Mouse (Mus musculus) stomach, embryonic 15.5 days (tissue): Measurements from ENCODE around the gene Wnk4. TPM values are rescaled to one million over a fixed set of nuclear protein-coding genes. Genes with fewer than 3 reads are reported as not detected.

Source experiments
- ATAC-seq: fragments of 200-750 bp; cut with Nextera tagmentation; 2 replicates; pipeline ENCODE4 v1.8.0; 2017; ENCODE audit warnings: low read depth, moderate number of reproducible peaks, moderate TSS enrichment; ENCODE audit not compliant: insufficient read depth, low FRiP score
- H3K27ac ChIP-seq: fragments of 300-500 bp; sonication (generic); 2 replicates; pipeline ENCODE4 v1.5.1; 2015; ENCODE audit warnings: mild to moderate bottlenecking, inconsistent platforms
- H3K27me3 ChIP-seq: fragments of 300-500 bp; sonication (generic); replicated peaks from 2 replicates; pipeline ENCODE4 v1.6.1; 2015; ENCODE audit warnings: inconsistent platforms
- H3K36me3 ChIP-seq: fragments of 300-500 bp; sonication (generic); 2 replicates; pipeline ENCODE4 v1.6.1; 2015; ENCODE audit warnings: inconsistent platforms
- H3K4me1 ChIP-seq: fragments of 300-500 bp; sonication (generic); 2 replicates; pipeline ENCODE4 v1.6.1; 2015; ENCODE audit warnings: inconsistent platforms
- H3K4me2 ChIP-seq: fragments of 300-500 bp; sonication (generic); 2 replicates; pipeline ENCODE4 v1.6.1; 2015; ENCODE audit warnings: mild to moderate bottlenecking, inconsistent platforms
- H3K4me3 ChIP-seq: fragments of 300-500 bp; sonication (generic); replicated peaks from 2 replicates; pipeline ENCODE4 v1.5.1; 2015; ENCODE audit warnings: inconsistent platforms
- H3K9ac ChIP-seq: fragments of 300-500 bp; sonication (generic); 2 replicates; pipeline ENCODE4 v1.6.1; 2015; ENCODE audit warnings: inconsistent platforms
- H3K9me3 ChIP-seq: fragments of 300-500 bp; sonication (generic); 2 replicates; pipeline ENCODE4 v1.6.1; 2016; ENCODE audit warnings: inconsistent platforms
- WGBS: fragments of 180-500 bp; shearing (Covaris S2); methylation state at CpG from one replicate; pipeline ENCODE4 v1.1.7; 2015; 5-methylcytosine and 5-hydroxymethylcytosine counted together
- polyA plus RNA-seq: library from polyadenylated mRNA; unstranded; fragments of >200 nt; fragmentation: Nextera tagmentation; extraction: Ambion mirVana; gene quantifications from 2 replicates; pipeline ENCODE4 v1.2.1, GENCODE M21; 2015

The Wnk4 gene
- polyA plus RNA-seq: 17.9 and 19.8 TPM in 2 replicates

DNA sequence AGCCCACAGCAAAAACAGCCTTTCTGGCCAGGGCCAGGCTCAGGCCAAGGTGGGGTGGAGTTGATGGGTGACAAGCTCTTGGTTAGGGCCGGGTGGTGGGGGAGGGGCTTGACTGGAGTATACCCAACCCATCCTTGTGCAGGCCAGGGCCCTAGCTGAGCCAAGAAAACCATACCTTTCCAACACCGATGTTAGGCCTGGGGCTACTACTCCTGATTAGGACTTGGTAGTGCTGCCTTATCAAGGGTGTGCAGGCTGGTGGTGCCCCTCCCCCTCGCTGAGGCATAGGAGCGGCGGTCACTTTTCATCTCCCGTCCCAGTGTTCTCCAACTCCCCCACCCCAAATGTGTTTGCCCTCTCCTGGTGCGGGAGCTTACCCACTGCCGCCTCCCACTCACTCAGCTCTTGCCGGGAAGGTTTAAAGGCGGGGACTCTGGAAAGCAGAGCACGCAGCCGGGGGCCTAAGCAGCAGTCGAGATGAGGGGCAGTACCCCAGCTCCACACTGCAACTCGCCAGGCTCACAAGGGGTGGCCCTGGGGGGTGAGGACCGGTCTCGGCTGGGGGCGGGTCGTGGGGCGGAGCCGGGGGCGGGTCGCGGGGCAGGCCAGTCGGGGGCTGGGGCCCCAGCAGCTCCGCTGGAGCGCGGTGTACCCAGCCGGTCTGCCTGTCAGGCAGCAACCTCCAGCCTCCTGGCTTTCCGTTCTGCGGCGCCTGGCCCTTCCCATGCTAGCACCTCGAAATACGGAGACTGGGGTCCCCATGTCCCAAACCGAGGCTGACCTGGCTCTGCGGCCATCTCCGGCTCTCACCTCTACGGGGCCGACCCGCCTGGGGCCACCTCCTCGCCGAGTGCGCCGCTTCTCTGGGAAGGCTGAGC is at the start of gene Wnk4:
Gene Wnk4, plus strand, starts transcription at position 620 of the 878 bp plus-strand sequence.
- 1% methylated on average over 43 of the region's 43 CpGs for WGBS
- H3K36me3 ChIP-seq: peaks cover 15% of the 10 kb centered on the region
- H3K27me3 ChIP-seq: peaks cover 24% of the 10 kb centered on the region
- peak within 1 kb of the TSS; percentile 82 for H3K9ac ChIP-seq
- peak within 1 kb of the TSS; percentile 92 for H3K27ac ChIP-seq
- peak; percentile 85 for ATAC-seq
- H3K9me3 ChIP-seq: no peaks in the 10 kb centered on the region
- H3K4me3 ChIP-seq: peak within 1 kb of the TSS; percentile 61
- peaks cover 52% of the 10 kb centered on the region for H3K4me1 ChIP-seq
- H3K4me2 ChIP-seq: peak within 1 kb of the TSS; percentile 94

DNA sequence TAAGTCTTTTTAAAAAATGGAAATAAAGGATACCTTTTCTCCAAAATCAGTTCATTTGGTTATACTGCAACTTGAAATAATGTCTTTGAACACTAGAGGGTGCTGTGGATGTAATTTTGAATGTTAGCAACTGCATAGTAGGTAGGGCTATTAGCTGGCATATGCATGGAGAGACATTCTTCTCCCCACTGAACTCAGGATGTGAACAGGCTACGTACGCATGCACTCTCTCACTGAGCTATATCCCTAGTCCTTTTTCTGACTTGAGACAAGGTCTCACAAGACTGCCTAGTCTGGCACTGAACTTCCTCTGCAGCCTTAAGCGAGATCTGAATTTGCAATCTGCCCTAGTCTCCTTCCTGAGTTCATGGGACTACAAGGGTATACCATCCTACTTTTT is 48.4 kb upstream of the Wnk4 start:
- no peaks in the 10 kb centered on the region for H3K4me1 ChIP-seq
- peak; percentile 75; the same call in 1 of the 2 replicates for ATAC-seq
- H3K9me3 ChIP-seq: no peaks in the 10 kb centered on the region
- no peak overlapping the region; the same call in 1 of the 2 replicates for H3K27ac ChIP-seq
- WGBS: 35% methylated on average over 3 of the region's 3 CpGs
- H3K4me3 ChIP-seq: no peak overlapping the region
- peaks cover 34% of the 10 kb centered on the region for H3K36me3 ChIP-seq
- no peaks in the 10 kb centered on the region for H3K27me3 ChIP-seq
- no peak overlapping the region for H3K4me2 ChIP-seq
- no peak overlapping the region for H3K9ac ChIP-seq

DNA sequence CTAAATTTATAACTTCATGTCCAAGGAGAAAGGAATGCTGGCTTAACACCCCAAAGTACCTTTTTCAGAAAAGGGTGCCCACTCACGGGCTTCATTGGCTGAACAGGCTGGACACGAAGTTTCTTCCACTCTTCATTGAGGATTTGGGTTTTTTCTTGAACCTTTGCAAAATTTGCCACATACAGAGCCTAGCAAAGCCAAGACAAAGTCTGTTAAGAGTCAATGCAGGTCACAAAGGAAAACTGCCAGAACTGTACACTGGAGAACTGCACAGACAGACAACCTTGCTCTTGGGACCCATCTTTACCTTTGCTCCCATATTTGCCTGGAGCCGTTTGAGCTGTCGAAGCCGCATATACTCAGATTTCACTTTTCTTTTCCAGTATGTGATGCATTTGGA is 43.4 kb upstream of the Wnk4 start:
- no peak for ATAC-seq
- H3K36me3 ChIP-seq: peaks cover 18% of the 10 kb centered on the region; the same call in 1 of the 2 replicates
- H3K9me3 ChIP-seq: no peaks in the 10 kb centered on the region
- H3K27me3 ChIP-seq: no peaks in the 10 kb centered on the region
- no peaks in the 10 kb centered on the region for H3K4me1 ChIP-seq
- no peak overlapping the region for H3K27ac ChIP-seq
- no peak overlapping the region for H3K4me2 ChIP-seq
- no peak overlapping the region for H3K4me3 ChIP-seq
- H3K9ac ChIP-seq: no peak overlapping the region
- 90% methylated on average over 5 of the region's 5 CpGs for WGBS

DNA sequence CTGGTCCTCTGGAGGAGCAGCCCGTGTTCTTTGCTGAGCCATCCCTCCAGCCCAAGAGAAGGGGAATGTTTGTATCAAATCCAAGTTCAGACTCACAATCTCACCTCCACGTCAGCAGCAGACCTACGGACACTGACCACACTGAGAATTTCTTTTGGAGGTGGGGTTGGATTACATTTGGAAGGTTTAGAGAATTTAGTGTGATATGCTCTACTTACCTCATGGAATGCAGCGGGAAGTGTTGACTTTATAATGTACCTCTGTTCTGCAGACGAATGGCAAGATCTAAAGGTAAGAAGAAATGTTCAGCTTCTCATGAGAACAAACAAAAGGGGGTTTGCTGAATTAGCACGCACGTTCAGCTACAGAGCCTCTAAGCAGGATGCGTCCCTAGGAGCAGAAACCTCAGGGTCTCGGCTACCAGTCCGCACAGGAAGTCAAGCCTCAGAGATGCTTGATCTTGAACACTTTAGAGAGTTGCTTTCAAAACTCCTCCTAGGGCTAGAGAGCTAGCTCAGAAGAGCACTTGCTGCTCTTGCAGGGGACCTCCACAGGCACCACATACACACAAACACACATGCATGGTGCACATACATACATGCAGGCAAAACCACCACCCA is 41.8 kb upstream of the Wnk4 start:
- Histone ChIP-seq H3K9ac (no peak overlapping the region), H3K4me1 (no peaks in the 10 kb centered on the region), H3K36me3 (peaks cover 12% of the 10 kb centered on the region; the same call in 1 of the 2 replicates), H3K4me2 (no peak overlapping the region), H3K27me3 (no peaks in the 10 kb centered on the region), H3K9me3 (no peaks in the 10 kb centered on the region), H3K27ac (no peak overlapping the region), H3K4me3 (no peak overlapping the region)
- no peak for ATAC-seq
- WGBS: 80% methylated on average over 10 of the region's 10 CpGs

DNA sequence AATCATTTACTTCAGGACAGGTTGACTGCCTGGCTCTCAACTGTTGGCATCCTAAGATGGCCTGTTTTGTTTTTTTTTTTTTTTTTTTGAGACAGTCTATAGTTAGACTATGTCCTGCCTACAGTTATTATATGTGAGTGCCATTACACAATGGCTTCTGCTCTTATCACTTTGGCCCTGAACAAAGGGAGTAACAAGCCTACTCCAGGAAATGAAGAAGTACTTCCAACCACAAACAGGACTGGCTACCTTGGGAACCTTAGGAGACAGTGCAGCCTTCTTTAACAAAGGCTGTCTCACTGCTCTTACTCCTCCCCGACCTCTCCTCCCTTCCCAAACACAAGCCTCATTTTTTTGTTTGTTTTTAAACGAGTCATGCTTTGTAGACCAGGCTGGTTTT is 39.5 kb upstream of the Wnk4 start:
- H3K4me3 ChIP-seq: no peak overlapping the region
- H3K27me3 ChIP-seq: no peaks in the 10 kb centered on the region
- ATAC-seq: no peak
- WGBS: 26% methylated on average over 2 of the region's 2 CpGs
- H3K9me3 ChIP-seq: no peaks in the 10 kb centered on the region
- H3K4me2 ChIP-seq: no peak overlapping the region
- H3K4me1 ChIP-seq: 0 out of 2 replicates have a peak, but pooled peaks cover 5% of the 10 kb centered on the region
- H3K27ac ChIP-seq: 0 out of 2 replicates have a peak overlapping the region, but pooled peaks have one; percentile 3
- no peak overlapping the region for H3K9ac ChIP-seq
- H3K36me3 ChIP-seq: peaks cover 7% of the 10 kb centered on the region; the same call in 1 of the 2 replicates

DNA sequence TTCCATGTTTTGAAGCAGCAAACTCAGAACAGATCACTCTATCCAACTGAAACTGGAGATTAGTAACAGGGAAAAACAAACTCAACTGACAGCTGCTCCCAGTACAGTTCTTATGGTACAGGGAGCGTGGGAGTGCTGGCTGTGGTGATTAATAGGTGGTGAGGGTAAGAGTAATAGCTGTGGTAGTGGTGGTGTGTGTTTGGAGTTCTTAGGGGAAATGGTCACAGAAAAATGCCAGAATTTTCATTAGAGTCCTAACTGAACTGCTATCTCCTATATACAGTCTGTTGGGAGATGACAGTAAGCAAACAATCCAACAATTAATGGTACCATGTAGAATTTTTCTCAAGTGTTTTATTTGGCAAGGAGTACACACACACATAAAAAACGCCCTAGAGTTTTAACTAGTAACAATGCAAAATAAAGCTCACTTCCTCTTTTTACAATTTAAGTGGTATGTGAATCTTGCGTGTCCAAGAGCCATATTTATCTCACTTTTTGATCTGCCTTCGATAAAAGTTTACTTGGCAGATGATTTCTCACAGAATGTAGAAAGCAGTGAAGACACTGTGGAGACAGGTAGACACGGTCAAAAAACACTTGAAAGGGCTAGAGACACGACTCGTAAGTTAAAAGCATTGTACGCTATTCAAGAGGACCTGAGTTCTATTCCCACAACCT is 38.9 kb upstream of the Wnk4 start:
- Histone ChIP-seq H3K9me3 (no peaks in the 10 kb centered on the region), H3K4me3 (no peak overlapping the region), H3K4me1 (0 out of 2 replicates have a peak, but pooled peaks cover 5% of the 10 kb centered on the region), H3K9ac (no peak overlapping the region), H3K27ac (0 out of 2 replicates have a peak overlapping the region, but pooled peaks have one; percentile 3), H3K27me3 (no peaks in the 10 kb centered on the region), H3K4me2 (no peak overlapping the region), H3K36me3 (peaks cover 6% of the 10 kb centered on the region; the same call in 1 of the 2 replicates)
- WGBS: 67% methylated on average over 8 of the region's 8 CpGs
- no peak for ATAC-seq

DNA sequence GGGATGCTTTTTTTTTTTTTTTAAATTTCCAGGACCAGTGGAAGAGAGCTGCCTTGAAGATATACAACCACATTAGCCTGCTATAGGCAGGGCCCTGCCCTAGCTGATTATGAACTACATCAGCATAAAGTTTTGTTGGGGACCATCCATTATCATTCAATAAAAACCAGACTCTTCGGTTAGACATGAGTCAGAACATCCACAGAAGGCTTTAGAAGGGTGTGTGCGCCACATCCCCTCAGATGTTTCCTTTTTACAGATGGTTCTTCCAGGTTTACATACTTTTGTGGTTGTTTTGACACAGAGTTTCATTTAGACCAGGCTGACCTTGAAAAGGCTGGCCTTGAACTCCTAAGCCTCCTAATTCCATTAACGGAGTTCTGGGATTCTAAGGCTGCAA is 36.0 kb upstream of the Wnk4 start:
- Histone ChIP-seq H3K4me3 (no peak overlapping the region), H3K4me2 (no peak overlapping the region), H3K36me3 (no peaks in the 10 kb centered on the region), H3K9me3 (no peaks in the 10 kb centered on the region), H3K27ac (no peak overlapping the region), H3K4me1 (0 out of 2 replicates have a peak, but pooled peaks cover 8% of the 10 kb centered on the region), H3K9ac (no peak overlapping the region), H3K27me3 (no peaks in the 10 kb centered on the region)
- whole genome bisulfite sequencing: 77% methylated on average over 3 of the region's 3 CpGs
- no peak for ATAC-seq

DNA sequence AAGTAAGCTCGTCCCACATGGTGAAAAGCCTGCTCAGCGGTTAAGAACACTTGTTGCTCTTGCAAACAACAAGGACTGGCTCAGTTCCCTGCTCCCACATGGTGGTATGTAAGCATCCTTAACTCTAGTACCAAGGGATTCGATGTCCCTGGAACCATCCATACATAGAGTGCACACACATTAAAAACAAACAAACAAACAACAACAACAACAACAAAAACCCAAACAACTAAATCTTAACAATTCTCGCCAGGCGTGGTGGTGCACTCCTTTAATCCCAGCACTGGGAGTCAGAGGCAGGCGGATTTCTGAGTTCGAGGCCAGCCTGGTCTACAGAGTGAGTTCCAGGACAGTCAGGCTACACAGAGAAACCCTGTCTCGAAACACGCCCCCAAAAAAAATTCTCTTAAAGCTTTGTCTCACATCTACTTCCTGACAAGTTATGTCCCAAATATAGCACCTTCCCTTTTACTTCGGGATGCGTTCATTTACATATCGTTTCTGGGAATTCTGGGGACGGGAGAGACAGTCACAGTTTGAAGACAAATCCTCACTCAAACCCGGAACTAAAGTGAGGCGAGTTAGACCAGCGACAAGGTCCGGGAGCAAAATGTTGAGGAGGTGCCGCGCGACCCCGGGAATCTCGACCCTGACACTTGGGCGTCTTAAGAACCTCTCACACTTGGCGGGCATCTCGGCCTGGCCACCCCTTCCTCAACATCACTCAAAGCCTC is 34.9 kb upstream of the Wnk4 start:
- ATAC-seq: no peak
- Histone ChIP-seq H3K36me3 (no peaks in the 10 kb centered on the region), H3K27ac (peak overlapping the region; percentile 72), H3K4me3 (peak overlapping the region; percentile 70), H3K4me2 (peak overlapping the region; percentile 73), H3K4me1 (peaks cover 19% of the 10 kb centered on the region; the same call in 1 of the 2 replicates), H3K9ac (peak overlapping the region; percentile 56), H3K27me3 (no peaks in the 10 kb centered on the region), H3K9me3 (no peaks in the 10 kb centered on the region)
- 17% methylated on average over 25 of the region's 25 CpGs for WGBS

DNA sequence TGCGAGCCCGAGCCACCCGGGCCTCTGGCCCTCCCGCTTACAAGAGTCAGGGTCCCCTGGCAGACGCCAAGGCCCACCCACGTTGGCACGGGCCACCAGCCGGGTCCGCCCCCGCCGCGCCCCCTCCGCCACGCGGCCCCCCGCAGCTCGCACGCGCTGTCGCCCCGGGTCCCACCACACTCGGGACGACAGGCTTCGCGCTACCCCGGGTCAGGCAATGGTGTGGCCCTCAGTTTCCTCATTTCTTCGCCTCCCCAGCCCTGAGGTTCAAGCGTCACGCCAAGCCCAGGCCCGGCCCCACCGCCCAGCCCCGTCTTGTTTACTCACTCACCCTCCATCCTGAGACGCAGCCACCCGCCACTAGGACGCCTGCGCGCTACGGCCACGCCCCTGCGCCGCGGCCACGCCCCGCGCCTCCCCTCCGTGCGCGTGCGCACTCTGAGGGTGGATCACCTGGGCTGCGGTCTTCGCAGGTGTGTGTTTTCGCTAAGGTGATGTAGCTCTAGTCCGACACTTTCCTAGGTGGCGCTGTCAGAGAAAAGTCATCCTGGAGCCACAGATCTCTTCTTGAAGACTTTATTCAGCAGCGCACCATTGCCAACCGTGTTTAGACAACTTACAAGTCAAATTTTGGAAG is 34.2 kb upstream of the Wnk4 start, which contains the start of gene Ezh1:
Gene Ezh1, minus strand, starts transcription at position 399 of the 637 bp plus-strand sequence.
- Histone ChIP-seq H3K36me3 (no peaks in the 10 kb centered on the region), H3K4me2 (peak within 1 kb of the TSS; percentile 73), H3K27ac (peak within 1 kb of the TSS; percentile 72), H3K27me3 (no peaks in the 10 kb centered on the region), H3K9ac (peak within 1 kb of the TSS; percentile 56), H3K4me3 (peak within 1 kb of the TSS; percentile 70), H3K4me1 (peaks cover 26% of the 10 kb centered on the region), H3K9me3 (no peaks in the 10 kb centered on the region)
- peak; percentile 93 for ATAC-seq
- WGBS: 1% methylated on average over 56 of the region's 56 CpGs

DNA sequence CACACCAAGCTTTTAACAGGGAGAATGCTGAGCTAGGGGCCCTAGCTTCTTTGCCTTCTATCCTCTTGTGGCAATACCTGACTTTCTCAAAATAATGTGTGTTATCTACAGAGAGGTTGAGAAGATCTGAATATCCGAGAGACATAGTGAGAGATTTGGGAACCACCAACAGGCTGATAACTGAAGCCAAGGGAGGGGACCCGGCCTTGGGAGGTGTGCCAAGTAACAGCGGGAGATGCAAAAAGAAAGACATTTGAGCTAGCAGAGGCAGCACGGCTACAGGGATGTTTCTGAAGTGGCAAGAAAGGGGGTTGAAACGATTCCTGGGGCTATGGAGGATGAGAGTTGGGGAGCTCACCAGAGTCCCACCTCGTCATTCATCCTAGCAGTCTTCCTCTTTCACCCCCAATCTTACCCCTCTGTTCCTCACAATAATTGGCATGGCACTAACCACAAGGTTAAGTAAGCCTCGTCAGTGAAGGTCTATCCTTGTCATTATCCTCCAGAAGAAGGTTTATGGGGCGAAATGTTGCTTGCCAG is 30.9 kb upstream of the Wnk4 start:
- Histone ChIP-seq H3K36me3 (no peaks in the 10 kb centered on the region), H3K4me2 (no peak overlapping the region), H3K27me3 (no peaks in the 10 kb centered on the region), H3K9me3 (no peaks in the 10 kb centered on the region), H3K9ac (no peak overlapping the region), H3K4me3 (no peak overlapping the region), H3K4me1 (peaks cover 36% of the 10 kb centered on the region), H3K27ac (peak overlapping the region; percentile 88)
- no peak for ATAC-seq
- 39% methylated on average over 8 of the region's 8 CpGs for WGBS
